Mouse (Mus musculus) lung, adult 2 months (tissue): Measurements from ENCODE around the gene Cxcl14. TPM values are rescaled to one million over a fixed set of nuclear protein-coding genes. Genes with fewer than 3 reads are reported as not detected.

ENCODE experiments used
- DNase-seq: peaks from one replicate; pipeline ENCODE4 v3.0.0; 2022
- H3K4me1 ChIP-seq: fragments of 200-500 bp; 2 replicates; pipeline ENCODE4 v1.6.1; 2011; ENCODE audit warnings: low read length; ENCODE audit not compliant: control insufficient read depth, insufficient read depth
- H3K4me3 ChIP-seq: fragments of 200-500 bp; replicated peaks from 2 replicates; pipeline ENCODE3; 2011; ENCODE audit warnings: low read depth, mild to moderate bottlenecking, control low read depth, low read length; ENCODE audit errors: extremely low read depth
- CTCF ChIP-seq: fragments of 200-500 bp; IDR thresholded peaks from 2 replicates; pipeline ENCODE4 v1.5.1; 2011; ENCODE audit warnings: mild to moderate bottlenecking, low read length, control low read depth; ENCODE audit not compliant: insufficient read depth
- POLR2A ChIP-seq: fragments of 200-500 bp; IDR thresholded peaks from 2 replicates; pipeline ENCODE4 v1.6.1; 2011; ENCODE audit warnings: low read depth, mild to moderate bottlenecking, control low read depth, low read length, borderline replicate concordance; ENCODE audit errors: extremely low read depth
- WGBS: fragments of 180-500 bp; shearing (Covaris S2); methylation state at CpG from one replicate; pipeline ENCODE4 v1.1.7; 2018; 5-methylcytosine and 5-hydroxymethylcytosine counted together
- polyA plus RNA-seq: library from polyadenylated mRNA; depleted of rRNA; stranded (reverse); fragments of >200 nt; gene quantifications from 2 replicates; pipeline ENCODE4 v1.2.3, GENCODE M21; 2012

The Cxcl14 gene
- polyA plus RNA-seq, 1 experiment, result 286 TPM

GRCm38 (mm10) chr13:56296659-56297020 is 289 bp upstream of the Cxcl14 start:
- TF ChIP-seq POLR2A (no peak), CTCF (no peak)
- Histone ChIP-seq H3K4me3 (peak overlapping the region; percentile 64), H3K4me1 (no peaks in the 10 kb centered on the region)
- DNase-seq, result no peak
- 10% methylated on average over 8 of the region's 8 CpGs for WGBS

- peak; percentile 7 for DNase-seq
- 9% methylated on average over 13 of the region's 13 CpGs for WGBS
- TF ChIP-seq CTCF, result no peak
- TF ChIP-seq POLR2A, result no peak
- H3K4me1 ChIP-seq, result no peaks in the 10 kb centered on the region
- H3K4me3 ChIP-seq, result peak overlapping the region; percentile 44
Measured at GRCm38 (mm10) chr13:56295586-56295942, 787 bp downstream of the Cxcl14 start.

- H3K4me3 ChIP-seq, result peak overlapping the region; percentile 40
- DNase-seq, result no peak
- no peaks in the 10 kb centered on the region for H3K4me1 ChIP-seq
- no peak for TF ChIP-seq CTCF
- TF ChIP-seq POLR2A, result no peak
- 18% methylated on average over 10 of the region's 10 CpGs for WGBS
Measured at GRCm38 (mm10) chr13:56294908-56295307, 1.4 kb downstream of the Cxcl14 start.

GRCm38 (mm10) chr13:56289998-56290397 is 6.4 kb downstream of the Cxcl14 start:
- no peak for TF ChIP-seq POLR2A
- 0 out of 2 replicates have a peak, but pooled peaks have one; percentile 8 for TF ChIP-seq CTCF
- DNase-seq, result no peak
- 79% methylated on average over 6 of the region's 6 CpGs for WGBS
- Histone ChIP-seq H3K4me1 (no peaks in the 10 kb centered on the region), H3K4me3 (no peak overlapping the region)

- Histone ChIP-seq H3K4me1 (no peaks in the 10 kb centered on the region), H3K4me3 (no peak overlapping the region)
- WGBS, result 72% methylated on average over 11 of the region's 11 CpGs
- no peak for DNase-seq
- TF ChIP-seq CTCF, result no peak
- no peak for TF ChIP-seq POLR2A
Measured at GRCm38 (mm10) chr13:56289261-56289660, 7.1 kb downstream of the Cxcl14 start.

GRCm38 (mm10) chr13:56288601-56289000 is 7.8 kb downstream of the Cxcl14 start:
- Histone ChIP-seq H3K4me1 (no peaks in the 10 kb centered on the region), H3K4me3 (no peak overlapping the region)
- DNase-seq, result no peak
- TF ChIP-seq POLR2A, result no peak
- TF ChIP-seq CTCF, result no peak
- 41% methylated on average over 4 of the region's 4 CpGs for WGBS

GRCm38 (mm10) chr13:56287091-56287490 is 9.3 kb downstream of the Cxcl14 start:
- no peak for DNase-seq
- H3K4me3 ChIP-seq, result no peak overlapping the region
- H3K4me1 ChIP-seq, result no peaks in the 10 kb centered on the region
- WGBS, result 77% methylated on average over 9 of the region's 9 CpGs
- TF ChIP-seq POLR2A (no peak), CTCF (no peak)

GRCm38 (mm10) chr13:56283321-56283720 is 13.0 kb downstream of the Cxcl14 start:
- TF ChIP-seq POLR2A (no peak), CTCF (no peak)
- 89% methylated on average over 13 of the region's 13 CpGs for WGBS
- no peak for DNase-seq
- Histone ChIP-seq H3K4me3 (no peak overlapping the region), H3K4me1 (no peaks in the 10 kb centered on the region)

GRCm38 (mm10) chr13:56280356-56280755 is 16.0 kb downstream of the Cxcl14 start:
- 81% methylated on average over 6 of the region's 6 CpGs for WGBS
- Histone ChIP-seq H3K4me1 (no peaks in the 10 kb centered on the region), H3K4me3 (no peak overlapping the region)
- no peak for DNase-seq
- no peak for TF ChIP-seq CTCF
- TF ChIP-seq POLR2A, result no peak

- no peak for TF ChIP-seq POLR2A
- TF ChIP-seq CTCF, result peak; percentile 78
- Histone ChIP-seq H3K4me3 (no peak overlapping the region), H3K4me1 (no peaks in the 10 kb centered on the region)
- WGBS, result 17% methylated on average over 8 of the region's 8 CpGs
- peak; percentile 70 for DNase-seq
Measured at GRCm38 (mm10) chr13:56279439-56279838, 16.9 kb downstream of the Cxcl14 start.
